Mouse (Mus musculus): ENCODE results near the gene Myod1.

DNA sequence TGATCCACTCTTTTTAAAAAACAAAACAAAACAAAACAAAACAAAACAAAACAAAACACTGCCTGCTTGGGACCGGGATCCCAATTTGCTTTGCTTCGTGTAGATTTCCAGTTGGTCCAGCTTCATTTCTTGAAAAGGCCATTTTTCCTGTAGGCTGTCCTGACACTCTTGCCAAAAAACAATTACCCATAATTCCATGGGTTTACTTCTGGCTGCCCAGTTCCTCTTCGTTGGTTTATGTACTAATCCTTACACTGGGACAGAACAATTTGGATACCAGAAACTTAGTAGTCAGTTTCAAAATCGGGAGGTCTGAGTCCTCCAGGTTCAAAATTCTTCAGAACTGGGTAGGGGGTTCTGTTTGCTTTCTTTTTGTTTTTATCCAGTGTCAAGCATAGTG is 14.0 kb downstream of the Myod1 start:
- no peak for TF ChIP-seq CTCF (IDR thresholded peaks at IDR 0.05)
- TF ChIP-seq EP300 (IDR thresholded peaks at IDR 0.05): no peak
